Mouse (Mus musculus) liver, embryonic 14.5 days (tissue): Measurements from ENCODE around the gene Slc22a12.

Experiments
- CTCF ChIP-seq: IDR thresholded peaks from 2 replicates; pipeline ENCODE4 v1.5.1; 2016; ENCODE audit warnings: antibody characterized with exemption, low read depth, control low read depth
- EP300 ChIP-seq: IDR thresholded peaks from 2 replicates; pipeline ENCODE4 v1.6.1; 2016; ENCODE audit warnings: antibody characterized with exemption, low read depth

GRCm38 (mm10) chr19:6543035-6543383 lies 177 bp upstream of the Slc22a12 start:
- TF ChIP-seq CTCF, result no peak
- no peak for TF ChIP-seq EP300
